Mouse (Mus musculus) adrenal gland, postnatal 14 days (tissue): Measurements from ENCODE around the gene Gfap. TPM values are rescaled to one million over a fixed set of nuclear protein-coding genes. Genes with fewer than 3 reads are reported as not detected.

Experiments
- DNase-seq: peaks from one replicate; pipeline ENCODE4 v3.0.0; 2021; ENCODE audit warnings: mixed read lengths
- long read RNA-seq, 2 experiments: library from polyadenylated mRNA; stranded (forward); transcript quantifications; one replicate each; pipeline ENCODE4 v2.0.0; 2021
- total RNA-seq: library from RNA; stranded (reverse); gene quantifications from 2 replicates; pipeline ENCODE4 v1.2.3, GENCODE M21; 2021

The Gfap gene
- total RNA-seq, result 0.68 and 1.2 TPM in 2 replicates
- long read RNA-seq, experiment 1, result 0 reads
- long read RNA-seq, experiment 2, partial matches to known transcripts, result 1 of 1 reads
- long read RNA-seq, experiment 2, other reads (novel, unspliced or antisense), result 0 of 1 reads

DNA sequence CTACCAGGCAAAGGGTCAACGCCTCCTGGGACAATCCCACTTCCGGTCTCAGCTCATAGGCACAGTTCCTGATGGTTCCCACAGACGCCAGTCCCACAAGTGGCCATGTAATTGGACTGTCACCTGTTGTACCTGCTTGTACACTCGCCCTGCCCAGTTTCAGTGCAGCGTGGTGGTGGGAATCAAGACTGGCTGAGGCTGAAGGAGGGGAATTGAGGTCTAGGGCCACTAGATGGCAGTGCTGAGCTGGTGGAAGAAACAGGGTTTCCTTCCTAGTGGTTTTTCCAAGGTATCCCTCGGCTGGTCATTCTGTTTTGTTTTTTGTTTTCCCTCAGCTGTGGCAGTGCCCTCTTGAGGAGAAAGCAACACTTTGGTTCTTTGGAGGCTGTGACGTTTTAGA is at the start of gene Gfap:
Gfap (minus strand) TSS at position 150 of the 400 bp plus-strand sequence.
- DNase-seq, result peak; percentile 91

DNA sequence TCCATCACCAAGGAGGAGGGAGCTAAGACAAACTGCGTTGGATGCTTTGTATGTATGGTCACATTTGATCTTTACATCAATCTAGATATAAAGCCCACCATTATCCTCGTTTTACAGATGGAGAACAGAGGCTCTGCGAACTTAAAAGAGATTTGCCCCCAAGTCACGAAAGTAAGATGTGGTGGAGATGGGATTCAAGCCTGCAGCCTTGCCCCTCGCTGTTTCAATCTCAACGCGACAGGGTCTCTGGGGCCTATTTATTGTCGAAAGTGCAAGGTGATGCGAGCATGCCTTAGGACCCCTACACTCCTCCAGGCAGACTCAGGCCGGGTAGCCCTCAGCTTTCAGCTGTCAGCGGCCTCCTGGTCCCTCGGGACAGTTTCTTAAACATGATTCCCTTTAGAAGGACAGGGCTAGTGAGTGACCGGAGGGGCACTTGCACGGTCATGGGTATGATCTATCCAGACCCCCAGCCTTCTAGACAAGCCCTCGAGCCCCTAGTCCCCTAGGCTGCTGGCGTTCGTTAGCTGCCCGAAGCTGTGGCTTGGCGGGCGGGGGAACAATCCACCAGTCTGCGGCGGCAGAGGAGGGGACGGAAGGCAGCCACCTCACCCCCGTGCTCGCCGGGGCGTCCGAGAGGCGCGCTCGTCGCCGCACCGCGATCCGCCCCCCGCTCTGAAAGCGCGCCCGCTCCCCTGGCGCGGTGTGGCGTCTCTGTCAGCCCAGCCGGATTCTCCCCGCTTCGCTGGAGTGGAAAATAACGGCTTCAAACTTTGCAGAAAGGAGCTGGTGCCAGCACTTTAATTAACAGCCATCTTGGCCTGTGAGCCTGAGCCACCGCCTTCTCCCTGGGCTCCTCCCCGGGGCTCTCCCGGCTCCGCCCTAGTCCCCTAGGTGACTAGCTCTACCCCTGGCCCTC is 47.6 kb upstream of the Gfap start:
- DNase-seq, result peak; percentile 73

DNA sequence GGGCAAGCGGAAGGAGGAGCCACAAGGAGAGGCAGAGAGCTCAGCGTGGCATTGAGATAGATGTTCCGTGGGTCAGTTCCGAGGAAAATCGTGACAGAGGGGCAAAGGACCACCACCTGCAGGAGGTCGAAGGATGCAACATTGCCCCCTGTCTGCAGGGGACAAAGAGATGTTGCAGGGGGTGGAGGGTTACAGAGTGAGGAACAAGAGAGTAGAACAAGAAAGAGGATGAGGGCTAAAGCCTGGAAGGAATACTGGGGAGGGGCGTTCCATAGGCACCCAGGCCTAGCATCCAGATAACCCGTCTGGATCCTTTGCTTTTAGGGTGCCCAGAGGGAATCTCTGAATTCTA is 46.3 kb upstream of the Gfap start:
- no peak for DNase-seq

DNA sequence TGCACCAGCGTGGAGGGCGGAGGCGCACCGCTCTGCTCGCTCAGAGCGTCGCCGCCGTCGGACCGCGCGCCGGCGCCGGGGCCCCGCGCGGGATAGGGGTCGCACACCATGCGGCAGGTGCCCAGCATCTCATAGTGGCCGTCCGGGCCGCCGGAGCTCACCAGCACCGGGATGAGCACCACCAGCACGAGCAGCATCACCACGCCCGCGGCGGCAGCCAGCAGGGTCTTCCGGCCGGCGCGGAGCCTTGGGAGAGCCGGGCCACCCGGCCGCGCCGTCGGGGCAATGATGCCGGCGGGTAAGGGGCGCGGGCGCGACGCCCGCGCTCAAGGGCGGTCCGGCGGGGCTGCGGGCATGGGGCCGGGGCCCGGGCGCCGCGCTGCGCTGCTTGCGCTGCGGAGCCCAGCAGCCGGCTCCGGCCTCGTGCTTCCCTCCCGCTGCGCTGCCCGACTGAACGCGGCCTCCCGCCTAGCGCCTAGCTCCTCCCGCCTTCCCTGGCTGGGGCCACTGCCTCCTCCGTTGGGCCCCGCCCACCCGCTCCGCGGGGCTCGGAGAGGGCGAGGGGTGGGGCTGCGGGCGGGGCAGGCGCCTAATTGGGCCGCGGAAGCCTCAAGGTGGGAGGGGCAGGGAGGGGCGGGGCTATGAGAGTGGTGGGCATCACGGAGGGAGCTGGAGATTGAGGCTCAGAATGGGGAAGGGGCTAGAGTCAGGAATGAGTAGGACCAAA is 45.7 kb upstream of the Gfap start, which contains the start of gene C1ql1:
C1ql1 (minus strand) TSS at position 424 of the 727 bp plus-strand sequence.
- peak; percentile 94 for DNase-seq

DNA sequence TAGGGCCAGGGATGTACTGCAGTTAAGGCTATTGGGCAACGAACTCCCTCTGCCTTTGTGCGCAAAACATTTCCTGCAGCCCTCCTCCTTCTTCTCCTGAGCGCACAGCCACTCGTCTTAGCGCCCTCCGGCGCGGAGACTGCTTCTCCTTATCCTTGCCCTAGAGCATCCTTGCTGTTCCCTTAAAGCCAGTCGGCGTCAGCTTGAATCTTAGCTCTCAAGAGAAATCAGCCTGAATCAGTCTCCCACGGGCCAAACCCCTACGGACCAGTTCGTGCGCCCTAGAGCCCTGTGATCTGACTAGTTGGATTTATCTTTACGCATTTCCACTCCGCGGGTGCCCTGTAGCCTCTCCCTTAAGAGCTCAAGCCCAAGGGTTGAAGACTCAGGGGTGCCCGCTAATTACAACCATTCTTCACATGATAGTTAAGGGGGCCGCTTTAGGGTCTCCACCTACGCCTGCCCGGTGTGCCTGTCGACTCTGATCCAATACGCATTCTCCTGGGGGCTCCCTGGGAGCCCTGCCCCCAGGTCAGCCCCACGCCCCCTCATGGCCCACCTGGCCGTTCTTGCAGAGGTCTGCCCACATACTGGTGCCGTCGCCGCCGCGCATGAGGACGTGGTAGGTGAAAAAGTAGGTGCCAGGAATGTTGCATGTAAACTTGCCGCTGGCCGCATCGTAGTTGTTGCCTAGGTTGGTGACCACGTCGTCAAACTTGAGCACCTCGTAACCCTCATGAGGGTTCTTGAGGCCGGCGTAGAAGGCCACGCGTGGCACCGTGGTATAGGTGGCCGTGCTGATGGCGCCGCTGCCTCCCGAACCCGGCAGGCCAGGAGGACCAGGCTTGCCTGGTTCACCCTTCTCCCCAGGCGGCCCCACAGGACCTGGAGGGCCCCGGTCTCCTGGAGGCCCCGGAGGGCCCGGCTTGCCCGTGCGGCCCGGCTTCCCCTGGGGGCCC is 44.9 kb upstream of the Gfap start:
- DNase-seq, result no peak

DNA sequence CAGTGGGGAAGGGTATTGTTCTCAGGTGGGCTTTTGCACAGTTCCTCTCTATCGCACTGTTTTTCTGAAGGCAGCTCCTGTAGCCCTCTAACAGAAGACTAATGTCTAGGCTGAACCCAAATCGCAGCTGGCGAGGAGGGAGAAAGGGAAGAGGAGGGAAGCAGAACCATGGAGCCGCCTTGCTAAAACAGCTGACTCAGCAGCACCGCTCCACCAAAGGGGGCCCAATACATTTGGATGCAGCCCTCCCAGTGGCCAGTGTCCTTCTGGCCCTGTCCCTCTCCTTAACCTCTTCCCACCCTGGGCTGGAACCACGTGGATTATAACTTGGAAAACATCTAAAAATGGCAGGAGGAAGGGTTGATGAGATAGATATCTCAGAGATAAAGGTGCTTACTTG is 40.5 kb upstream of the Gfap start:
- DNase-seq, result no peak

DNA sequence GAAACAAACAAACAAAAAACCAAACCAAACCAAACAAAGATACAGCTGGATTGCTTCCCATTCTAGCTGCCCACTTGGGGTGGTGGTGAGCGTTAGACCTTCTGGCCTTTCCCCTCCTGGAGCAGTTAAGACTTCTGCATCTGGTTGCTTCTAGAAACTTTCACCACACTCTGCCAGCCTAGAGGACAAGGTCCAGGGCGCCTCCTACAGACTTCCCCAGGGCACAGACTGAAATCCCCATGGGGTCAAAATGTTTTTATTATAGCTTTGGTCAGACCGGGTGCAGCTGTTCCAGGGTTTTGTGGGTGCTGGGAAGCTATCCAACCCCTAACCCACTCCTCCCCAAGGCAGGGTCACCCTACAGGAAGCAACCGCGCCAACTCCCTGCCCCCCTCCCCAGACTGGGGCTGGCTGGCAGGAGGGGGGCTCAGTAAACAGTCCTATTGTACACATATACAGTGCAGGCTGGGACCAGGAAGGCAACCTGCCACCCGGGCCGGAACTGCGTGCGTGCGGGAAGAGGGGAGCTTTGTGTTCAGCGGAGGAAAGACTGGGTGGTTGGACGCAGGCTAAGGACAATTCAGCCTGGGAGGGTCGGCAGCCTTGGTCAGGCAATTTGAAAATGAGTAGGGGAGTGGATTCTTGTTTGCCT is 38.4 kb upstream of the Gfap start:
- DNase-seq, result no peak

DNA sequence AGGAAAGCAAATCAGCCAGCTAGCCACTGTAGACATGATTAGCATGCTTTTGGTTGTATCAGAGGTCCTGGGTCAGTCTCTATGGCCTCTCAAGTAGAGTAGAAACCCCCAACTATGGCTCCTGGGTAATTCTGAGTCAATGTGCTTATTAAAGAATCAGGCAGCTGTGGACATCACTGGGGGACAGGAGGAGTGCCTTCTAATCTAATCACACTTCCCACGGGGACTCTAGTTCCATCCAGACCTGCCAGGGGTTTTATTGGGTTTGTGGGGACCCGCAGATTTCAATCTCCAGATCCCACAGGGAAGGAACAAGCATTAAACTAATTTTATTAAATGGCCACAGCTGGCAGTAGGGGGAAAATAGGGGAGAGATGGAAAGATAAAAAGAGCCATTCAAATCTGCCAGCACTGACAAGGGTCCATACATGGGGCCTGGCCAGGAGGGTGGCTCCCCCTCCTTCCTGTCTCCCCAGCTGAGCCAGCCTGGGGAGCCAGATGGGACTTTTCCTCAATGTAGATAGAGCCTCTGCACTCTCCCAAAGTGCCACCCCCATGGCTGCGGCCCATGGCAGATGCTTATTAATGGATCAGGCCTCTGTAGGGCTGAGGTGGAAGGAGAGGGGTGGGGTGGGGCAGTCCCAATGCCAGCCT is 36.9 kb upstream of the Gfap start:
- peak; percentile 30 for DNase-seq

DNA sequence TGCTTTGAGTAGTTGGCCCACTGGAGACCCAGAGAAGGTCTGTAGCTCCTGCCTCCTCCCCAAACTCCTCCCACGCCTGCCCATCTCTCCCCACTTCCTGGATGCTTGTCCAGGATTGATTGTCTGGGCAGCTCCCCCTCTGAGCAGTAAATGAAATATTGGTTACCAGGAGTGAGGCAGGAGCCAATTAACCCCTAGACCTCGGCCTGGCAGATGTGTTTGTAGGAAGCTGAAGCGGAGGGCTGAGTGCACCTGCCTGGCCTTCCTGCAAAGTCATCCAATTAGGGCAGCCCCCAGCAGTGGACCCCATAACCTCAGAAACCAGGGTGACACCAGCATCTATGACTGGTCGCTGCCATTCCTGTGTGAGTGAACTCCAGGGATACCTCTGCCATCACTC is 35.6 kb upstream of the Gfap start:
- no peak for DNase-seq

DNA sequence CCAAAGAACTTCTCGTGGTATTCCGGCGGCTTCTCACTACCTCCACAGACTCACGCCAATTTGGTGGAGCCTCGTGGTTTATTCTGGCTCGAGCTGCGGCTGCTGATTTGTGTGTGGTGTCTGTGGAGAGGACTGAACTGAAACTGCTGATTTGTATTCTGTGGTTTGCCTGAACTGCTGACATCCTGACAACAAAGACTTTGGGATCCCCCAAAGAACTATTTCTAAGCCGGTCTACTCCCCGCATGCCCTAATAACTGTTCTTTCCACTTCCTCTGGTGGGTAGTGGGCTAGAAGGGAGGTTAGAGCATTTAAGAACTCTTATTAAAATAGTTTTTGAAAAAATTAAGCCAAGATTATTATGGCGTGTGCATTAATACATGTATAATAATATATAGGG is 30.0 kb upstream of the Gfap start:
- no peak for DNase-seq

DNA sequence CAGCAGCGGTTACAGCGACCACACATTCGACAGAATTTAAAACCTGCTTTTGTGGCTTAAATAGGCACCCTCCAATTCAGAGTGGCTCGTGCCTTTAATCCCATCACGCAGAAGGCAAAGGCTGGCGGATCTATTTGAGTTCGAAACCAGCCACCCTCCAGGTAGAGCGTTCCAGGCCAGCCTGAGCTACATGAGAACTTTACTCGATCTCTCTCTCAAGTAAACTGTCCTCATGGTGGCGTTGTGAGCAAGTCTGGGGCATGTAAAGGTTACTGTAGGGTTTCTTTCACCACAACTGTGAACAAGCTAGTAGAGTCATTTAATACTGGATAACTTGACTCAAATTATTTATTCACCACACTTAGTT is 24.6 kb upstream of the Gfap start:
- DNase-seq, result peak; percentile 60

DNA sequence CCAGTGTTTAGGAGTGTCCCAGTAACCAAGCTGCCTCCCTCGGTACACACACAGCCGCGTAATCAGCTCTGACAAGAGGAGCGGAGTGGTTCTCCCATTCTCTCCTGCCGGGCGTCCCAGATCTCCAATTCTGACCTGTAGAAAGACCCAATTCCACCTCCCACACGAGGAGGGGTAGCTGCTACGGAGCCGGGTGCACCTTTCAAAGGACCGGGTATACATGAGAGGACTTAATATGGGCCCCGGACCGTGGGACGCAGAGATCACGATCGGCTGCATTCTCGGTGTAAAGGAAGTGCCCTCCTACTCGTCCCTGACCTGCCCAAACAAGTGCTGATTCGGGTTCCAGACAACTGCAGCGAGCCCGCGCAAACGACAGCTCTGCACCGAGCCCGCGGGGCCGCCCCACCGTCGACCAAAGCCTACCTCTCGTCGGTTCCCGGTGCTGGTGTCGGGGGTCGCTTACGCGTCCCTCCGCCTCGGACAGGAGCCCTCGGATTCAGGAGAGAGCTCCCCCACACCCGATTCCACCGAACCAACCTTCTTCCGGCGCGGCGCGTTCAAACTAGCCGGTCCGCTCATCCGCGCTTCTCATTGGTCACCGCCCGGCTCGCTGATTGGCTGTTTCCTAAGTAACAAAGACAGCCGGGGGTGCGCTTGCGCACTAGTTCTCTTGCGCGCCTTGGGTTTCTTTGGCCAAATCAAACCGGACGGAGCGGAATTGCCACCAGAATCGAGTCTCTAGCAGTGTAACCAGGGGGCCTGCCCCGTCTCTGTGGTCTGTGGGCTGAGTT is 24.0 kb upstream of the Gfap start, which contains the start of gene Kif18b:
Kif18b (minus strand) TSS at position 568 of the 794 bp plus-strand sequence.
- peak; percentile 97 for DNase-seq

DNA sequence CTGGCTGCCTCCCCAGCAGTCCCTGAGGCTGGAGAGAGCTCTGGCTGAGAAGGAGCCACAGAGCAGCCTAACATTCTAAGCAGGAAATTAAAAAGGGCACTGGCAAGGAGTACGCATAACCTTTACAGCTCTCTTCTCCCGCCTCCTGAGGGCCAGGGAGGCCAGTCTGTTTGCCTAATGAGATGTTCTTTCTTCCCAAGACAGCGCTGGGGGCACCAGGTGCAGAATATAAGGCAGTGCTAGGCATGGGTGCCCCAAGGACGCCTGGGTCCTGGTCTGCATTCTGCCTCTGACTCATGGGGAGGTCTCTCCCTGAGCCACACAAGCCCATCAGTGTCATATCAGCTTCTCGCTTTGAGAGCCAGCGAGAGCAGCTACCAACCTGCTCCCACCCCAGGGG is 20.8 kb upstream of the Gfap start:
- peak; percentile 43 for DNase-seq

DNA sequence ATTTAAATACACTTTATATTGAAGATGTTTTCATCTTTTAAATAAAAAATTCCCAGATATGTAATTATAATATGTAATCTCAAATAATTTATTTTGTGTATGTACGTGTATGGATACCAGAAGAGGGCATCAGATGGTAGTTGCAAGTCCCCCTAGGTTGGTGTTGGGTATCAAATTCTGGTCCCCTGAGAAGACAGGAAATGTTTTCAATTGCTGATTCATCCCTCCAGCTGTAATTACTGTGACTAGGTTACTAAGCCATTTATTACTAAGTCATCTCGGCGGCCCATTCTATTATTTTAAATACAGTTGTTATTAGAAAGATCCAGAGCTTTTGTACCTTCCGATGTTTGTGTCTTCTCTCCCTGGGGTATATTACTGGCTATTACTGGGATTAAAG is 17.4 kb upstream of the Gfap start:
- DNase-seq, result no peak

DNA sequence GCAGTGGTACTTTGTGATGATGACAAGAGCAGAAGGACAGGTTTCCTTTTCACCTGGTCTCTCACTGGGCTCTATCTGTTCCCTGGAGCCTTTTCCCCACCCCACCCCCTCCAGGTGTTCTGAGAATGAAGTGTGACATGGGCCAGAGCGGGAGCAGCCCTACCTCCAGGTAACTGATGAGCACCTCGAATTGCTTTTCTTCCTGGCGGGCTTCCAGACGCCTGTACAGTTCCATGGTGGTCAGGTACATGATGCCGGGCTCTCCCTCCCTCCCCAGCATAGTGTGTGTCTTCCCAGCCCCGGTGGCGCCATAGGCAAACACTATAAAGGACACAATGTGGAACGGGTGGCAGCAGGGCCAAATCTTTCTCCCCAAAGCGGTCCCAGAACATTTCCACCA is 14.7 kb upstream of the Gfap start:
- no peak for DNase-seq

DNA sequence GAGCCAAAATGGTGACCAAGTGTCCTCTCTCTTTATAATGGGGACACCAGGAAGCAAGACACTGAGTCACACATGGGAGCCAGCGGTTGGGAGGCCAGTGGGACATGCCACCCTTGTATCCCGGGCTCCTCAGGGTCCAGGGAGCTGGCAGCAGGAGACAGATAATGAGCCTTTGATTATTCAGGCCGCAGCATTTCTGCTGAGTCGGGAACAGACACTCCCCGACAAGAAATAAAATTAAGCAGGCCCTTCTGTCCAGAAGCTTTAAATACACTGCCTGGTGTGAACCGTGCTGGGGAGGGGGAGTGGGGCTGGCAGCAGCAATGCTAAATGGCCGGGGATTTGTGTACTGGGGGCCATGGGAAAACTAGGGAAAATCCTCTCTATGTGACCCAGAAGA is 10.7 kb upstream of the Gfap start:
- no peak for DNase-seq

DNA sequence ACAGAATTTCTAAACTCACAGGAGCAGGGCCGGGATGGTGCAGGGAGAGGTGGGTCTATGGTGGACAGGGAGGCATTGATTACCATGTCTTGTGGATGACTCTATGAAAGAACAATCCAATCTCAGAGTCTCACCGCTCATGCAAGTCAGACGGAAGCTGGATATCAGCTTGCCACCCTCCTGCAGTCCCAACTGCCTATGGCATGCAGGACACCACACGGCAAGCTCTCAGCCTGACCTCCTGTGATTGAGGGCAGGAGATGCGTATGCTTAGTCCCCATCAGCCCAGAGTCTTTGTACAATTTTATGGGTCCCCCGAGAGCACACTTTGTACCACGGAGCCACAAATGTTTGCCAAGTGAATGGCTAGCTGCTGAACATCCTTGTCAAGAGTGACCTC is 2.9 kb upstream of the Gfap start:
- DNase-seq, result no peak

DNA sequence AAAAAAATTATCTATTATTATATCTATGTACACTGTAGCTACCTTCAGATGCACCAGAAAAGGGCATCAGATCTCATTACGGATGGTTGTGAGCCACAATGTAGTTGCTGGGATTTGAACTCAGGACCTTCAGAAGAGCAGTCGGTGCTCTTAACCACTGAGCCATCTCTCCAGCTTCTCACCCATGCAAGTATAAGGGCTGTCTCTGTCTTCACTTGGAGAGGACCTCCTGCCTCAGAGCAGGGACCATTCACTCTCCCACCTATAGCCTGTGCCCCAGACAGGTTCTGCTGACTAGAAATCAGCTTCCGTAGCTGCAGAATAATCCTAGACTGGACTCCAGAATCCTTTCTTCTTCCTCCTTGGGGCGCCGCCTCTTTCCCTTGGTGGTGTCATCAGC is 1.4 kb upstream of the Gfap start:
- no peak for DNase-seq

DNA sequence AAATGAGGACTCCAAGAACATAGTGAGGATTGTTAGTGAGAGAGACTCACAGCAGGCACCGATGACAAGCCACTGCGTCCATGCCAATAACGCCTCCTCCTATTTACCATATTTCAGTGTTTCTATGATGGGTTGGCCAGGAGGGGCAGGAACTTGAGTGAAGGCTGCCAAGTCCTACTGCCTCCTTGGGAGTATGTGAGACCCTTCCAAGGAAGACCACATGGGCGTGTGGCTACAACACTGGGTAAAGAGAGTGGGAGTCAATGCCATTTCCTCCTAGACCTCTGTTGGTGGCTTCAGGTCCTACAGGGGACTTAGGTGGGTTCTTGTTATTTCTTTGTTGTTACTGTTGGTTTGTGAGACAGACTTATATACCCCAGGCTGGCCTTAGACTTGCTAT is 487 bp upstream of the Gfap start:
- DNase-seq, result no peak

DNA sequence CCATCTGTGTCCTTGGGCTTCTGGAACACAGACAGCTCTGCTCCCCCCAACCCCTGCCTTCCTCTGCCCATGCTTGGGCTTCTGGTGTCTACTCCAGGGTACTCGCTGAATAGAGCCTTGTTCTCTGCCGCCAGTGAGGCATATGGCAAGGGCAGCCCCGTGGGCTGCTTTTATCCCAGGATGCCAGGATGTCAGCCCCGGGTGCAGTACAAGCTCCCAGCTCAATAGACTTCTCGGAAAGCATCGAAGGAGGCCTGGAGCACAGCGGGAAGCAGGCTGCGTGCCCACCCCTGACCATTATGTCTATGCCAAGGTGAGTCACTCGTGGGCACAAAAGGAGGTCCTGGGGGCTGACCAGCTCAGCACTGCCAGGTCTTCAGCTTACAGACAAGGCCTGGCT is 2.3 kb downstream of the Gfap start:
- no peak for DNase-seq
